Mouse (Mus musculus) monocyte, adult 5-6 weeks (primary cell): ENCODE results near the gene Pigl. TPM values are rescaled to one million over a fixed set of nuclear protein-coding genes. Genes with fewer than 3 reads are reported as not detected.
A peak's percentile ranks its signal among the peaks of the same experiment; 100 is the strongest.
"Not testable (repeated sequence)": the region's sequence is repeated elsewhere in the genome, so short reads cannot be mapped to it uniquely, and the experiment has no call there.

Source experiments
- ATAC-seq: fragments of 153-309, 156-312 bp; replicated peaks from 2 replicates; pipeline ENCODE4 v1.8.0; 2017; ENCODE audit warnings: mild to moderate bottlenecking; ENCODE audit not compliant: low TSS enrichment, insufficient number of reproducible peaks, severe bottlenecking, poor library complexity, low FRiP score
- total RNA-seq: library from RNA; stranded (forward); fragments of 200-1000, 200-491, 200-594 nt; gene quantifications from 3 replicates; pipeline ENCODE4 v1.2.3, GENCODE M21; 2017

The Pigl gene
- total RNA-seq, 1 experiment from 2014 or later = 4.7 TPM

- ATAC-seq = not testable (repeated sequence)
Measured at GRCm38 (mm10) chr11:62508816-62509215, 50.6 kb downstream of the Pigl start.

GRCm38 (mm10) chr11:62509571-62509970 is 51.3 kb downstream of the Pigl start:
- no peak for ATAC-seq

DNA sequence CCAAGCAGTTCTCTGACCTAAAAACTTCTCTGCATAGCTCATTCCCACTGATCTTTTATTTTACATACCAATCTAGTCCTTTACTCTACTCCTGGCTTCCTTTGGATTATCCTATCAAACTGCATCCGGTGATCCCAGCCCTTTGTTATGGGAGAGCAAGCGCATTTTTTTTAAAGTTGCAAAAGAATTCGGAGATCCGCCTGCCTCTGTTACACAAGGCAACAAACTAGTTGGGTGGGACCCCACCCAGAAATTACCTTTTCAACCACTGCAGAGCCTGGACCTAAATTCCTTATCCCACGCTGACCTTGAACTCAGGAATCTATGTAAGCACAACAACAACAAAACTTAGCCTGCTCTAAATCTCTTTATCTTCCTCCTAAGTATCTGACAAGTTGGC is 52.7 kb downstream of the Pigl start:
- ATAC-seq = no peak

GRCm38 (mm10) chr11:62511444-62512202 is 53.4 kb downstream of the Pigl start:
- no peak; the same call in 1 of the 2 replicates for ATAC-seq

DNA sequence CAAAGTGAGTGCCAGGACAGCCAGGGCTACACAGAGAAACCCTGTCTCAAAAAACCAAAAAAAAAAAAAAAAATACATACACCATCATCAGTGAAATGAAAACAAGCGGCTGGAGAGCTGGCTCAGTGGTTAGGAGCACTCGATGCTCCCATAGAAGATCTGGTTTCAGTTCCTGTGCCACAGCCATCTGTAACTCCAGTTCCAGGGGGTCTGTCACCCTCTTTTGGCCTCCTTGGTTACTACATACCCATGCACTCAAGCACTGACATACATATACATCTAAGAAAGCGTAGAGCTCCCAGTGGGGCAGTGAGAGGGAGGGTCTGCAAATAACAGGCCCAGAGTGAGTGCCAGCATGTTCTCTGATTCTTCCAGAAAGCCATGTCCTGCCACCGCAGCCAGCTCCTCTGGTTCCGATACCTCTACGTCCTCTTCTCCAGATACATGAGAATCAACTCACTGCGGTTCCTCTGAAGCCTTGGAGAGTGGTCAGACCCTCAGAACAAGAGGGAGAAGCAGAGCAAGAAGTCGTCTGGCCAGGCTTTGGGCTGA is 54.3 kb downstream of the Pigl start:
- ATAC-seq = 0 out of 2 replicates have a peak, but pooled peaks have one; percentile 27

DNA sequence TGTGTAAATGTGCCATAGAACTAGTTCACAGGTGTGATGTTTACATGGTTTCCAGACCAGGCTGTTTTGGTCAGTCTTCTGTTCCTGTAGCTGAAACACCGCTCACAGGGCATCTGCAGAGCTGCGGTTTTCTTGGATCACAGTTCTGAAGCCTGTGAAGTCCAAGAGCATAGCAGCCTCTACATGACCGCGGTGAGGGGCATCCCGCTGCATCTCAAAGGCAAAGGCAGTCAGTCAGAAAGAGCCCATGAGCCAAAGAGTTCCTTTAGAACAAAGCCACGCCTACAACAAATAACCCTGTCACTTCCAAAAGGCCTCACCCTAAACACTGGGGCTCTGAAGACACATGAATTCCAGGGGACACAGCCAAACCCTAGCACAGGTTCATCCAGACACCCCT is 55.1 kb downstream of the Pigl start:
- no peak for ATAC-seq

DNA sequence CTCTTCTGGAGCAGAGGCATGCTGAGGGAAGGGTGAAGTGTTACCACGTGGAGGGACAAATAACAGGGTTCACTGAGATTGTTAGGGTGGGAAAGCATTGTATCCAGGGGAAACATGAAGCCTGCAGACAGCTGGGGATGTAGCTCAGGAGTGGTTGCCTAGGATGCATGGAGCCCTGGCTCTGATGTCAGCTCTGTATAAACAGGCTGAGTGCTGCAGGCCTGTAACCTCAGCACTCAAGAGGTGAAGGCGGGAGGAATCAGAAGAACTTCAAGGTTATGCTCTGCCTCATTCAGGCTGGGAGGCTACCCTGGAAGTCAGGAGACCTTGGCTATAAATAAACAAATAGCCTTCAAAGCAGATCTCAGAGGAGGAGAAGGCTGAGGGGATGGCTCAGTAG is 60.7 kb downstream of the Pigl start:
- no peak for ATAC-seq

DNA sequence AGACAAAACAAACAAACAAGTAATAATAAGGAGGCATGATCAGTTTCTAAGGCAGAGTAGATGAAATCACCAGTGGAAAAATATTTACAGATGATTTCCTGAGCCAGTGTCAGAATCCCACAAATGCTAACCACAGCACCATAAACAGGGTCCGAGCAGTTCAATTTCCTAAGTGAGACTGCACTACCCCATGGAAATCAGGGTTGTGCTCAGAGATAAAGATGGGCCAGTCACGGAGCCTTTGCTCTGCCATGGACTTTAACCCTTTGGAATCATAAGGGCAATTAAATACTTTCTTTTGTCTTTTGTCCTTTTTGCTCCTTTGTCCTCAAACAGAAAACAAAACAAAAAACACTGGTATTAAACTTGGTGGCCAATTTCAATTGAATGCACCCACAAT is 64.0 kb downstream of the Pigl start:
- no peak for ATAC-seq

DNA sequence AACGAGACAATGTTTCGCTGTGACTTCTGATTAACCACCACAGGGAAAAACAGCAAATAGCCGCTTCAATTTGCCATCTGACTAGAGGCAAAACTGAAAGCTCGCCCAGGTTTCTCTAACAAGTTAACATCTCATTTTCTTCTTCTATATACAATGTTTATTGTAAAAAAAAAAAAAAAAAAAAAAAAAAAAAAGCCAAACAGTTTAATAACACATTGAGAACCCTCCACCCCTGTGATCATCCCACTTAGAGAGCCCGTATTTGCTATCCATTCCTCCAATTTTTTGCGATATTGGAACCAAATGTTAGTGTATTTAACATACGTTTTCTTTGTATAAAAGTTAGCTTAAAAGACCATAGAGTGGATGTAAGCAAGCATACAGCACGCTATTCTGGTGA is 78.8 kb downstream of the Pigl start:
- no peak for ATAC-seq

DNA sequence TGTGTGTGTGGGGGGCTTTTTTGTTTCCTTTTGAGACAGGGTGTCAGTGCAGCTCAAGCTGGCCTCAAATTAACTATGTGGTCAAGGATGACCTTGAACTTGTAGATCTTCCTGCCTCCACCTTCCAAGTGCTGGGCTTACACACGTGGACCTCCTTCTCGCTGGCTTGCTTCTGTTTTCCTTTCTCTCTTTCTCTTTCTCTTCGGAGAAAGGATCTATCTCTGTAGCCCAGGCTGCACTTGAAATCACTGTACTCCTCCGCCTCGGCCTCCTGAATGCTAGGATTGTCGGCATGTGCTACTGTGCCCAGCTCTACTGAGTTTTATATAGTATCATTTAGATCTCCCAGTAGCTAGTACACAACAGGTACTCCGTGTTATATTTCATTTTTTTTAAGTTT is 79.3 kb downstream of the Pigl start:
- no peak for ATAC-seq

GRCm38 (mm10) chr11:62538321-62539088 is 80.2 kb downstream of the Pigl start:
- ATAC-seq = no peak

DNA sequence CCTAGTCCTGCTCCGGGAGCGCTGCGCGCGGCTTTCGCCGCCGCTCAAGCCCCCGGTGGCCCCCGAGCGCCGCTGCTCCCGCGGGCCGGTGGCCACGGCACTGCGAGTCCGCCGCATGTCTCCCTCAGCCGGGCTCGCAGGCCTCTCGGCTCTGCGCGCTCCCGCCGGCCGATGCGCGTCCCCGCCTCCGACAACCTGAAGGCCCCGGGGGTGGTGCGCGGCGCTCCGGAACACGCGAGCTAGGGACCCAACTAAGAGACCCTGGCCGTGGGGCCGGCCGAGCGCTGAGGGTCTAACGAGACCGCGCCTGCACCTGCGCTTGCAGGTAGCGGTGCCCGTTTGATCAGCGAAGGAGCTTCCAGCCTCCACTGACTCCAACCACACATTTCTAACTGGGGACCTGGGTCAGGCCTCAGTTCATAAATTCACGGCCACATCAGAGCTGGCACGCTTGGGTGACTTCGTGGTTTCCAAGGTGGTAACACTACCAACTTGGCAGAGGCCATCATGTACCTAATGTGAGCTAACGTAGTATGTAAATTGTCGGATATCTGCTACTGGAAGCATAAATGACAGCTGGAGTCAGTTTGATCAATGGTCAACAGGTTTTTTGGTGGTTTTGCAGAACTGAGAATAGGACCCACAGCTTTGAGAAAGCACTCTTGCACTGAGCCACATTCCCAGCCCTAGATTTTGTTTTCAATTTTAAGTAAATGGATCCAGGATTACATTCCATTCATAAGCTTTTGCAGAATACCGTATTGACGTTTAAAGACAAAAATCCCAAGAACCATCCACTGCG is 81.0 kb downstream of the Pigl start, which contains the start of gene Cenpv:
Cenpv (minus strand) TSS at position 173 of the 802 bp plus-strand sequence.
- ATAC-seq = peak; percentile 23; the same call in 1 of the 2 replicates

DNA sequence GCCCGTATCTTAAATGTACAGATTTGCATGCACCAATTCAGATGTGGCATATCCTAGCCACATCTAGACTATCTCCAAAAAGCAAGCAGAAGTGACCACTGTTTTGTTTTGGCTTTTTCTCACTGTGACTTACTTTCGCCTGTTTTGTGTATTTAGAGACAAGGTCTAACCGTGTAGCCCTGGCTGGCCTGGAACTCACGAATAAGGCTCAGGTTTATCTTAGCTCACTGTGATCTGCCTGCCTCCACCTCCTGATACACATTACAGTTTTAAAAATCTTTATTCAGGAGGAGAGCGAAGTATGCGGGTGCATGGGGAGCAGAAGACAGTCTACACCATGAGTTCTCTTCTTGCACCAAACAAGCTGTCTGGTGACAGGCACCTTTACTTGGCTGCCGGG is 81.9 kb downstream of the Pigl start:
- ATAC-seq = no peak

DNA sequence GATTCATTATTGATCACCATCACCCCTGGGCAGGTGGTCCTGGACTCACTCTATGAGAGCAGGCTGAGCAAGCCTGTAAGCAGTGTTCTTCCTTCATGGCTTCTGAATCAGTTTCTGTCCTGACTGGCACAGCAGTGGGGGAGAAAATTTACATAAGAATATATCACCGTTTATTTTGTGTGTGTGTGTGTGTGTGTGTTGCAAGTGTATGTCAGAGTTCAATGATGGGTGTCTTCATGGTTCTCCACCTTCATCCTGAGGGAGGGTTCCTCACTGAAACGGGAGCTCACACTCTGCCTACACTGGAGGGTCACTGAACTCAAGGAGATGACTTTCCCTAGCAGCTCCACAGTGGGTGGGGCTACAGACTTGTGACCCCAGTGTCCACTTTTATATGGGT is 82.7 kb downstream of the Pigl start:
- no peak for ATAC-seq

DNA sequence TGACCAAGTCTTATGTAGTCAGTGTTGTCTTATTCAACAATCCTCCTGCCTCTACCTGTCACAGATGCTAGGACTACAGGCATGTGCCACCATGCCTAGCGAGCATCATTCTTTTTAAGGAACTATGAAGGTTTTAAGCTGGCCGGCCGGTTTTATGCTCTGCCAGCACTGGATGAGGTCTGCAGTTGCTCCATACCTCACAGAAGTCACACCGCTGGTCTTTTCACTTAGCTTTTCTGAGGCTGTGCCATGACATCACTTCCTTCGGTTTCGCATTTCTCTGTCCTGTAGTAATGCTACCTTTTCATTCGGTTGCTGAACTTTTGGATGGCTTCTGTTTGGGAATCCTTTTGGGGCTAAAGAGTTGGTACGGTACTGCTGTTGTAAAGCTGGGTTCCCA is 83.3 kb downstream of the Pigl start:
- ATAC-seq = no peak

DNA sequence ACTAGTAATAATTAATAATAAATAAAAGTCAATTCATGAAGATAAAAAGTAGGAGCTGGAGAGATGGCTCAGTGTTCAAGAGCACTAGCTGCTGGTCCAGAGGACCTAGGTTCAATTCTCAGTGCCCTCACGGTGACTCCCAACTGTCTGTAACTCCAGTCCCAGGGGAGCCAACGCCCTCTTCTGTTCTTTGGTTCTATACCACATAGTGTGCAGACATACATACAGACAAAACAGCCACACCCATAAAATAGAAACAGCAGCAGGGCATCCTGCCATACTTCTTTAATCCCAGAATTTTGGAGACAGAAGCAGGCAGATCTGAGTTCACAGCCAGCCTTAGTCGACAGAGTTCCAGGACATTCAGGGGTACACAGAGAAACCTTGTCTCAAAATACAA is 85.7 kb downstream of the Pigl start:
- ATAC-seq = 0 out of 2 replicates have a peak, but pooled peaks have one; percentile 18

GRCm38 (mm10) chr11:62549782-62550181 is 91.5 kb downstream of the Pigl start:
- no peak for ATAC-seq

- ATAC-seq = peak; percentile 66
Measured at GRCm38 (mm10) chr11:62550227-62550685, 92.0 kb downstream of the Pigl start.

- peak; percentile 89 for ATAC-seq
Measured at GRCm38 (mm10) chr11:62550727-62551225, 92.5 kb downstream of the Pigl start, which contains the start of gene Ubb. Gene Ubb, plus strand, starts transcription at chr11:62551171.
